Mouse (Mus musculus) brain, embryonic 14.5 days (tissue): Measurements from ENCODE around the gene Srpx.

Experiments used
- CTCF ChIP-seq: fragments of 200-500 bp; IDR thresholded peaks from 2 replicates; pipeline ENCODE4 v1.5.1; 2012; ENCODE audit warnings: inconsistent platforms, mild to moderate bottlenecking, moderate library complexity, borderline replicate concordance; ENCODE audit not compliant: insufficient read depth, insufficient read length; ENCODE audit errors: extremely low read depth
- POLR2A ChIP-seq: fragments of 200-500 bp; IDR thresholded peaks from 2 replicates; pipeline ENCODE4 v1.6.1; 2012; ENCODE audit warnings: mild to moderate bottlenecking, inconsistent platforms, borderline replicate concordance; ENCODE audit not compliant: poor library complexity, insufficient read depth, insufficient read length, severe bottlenecking; ENCODE audit errors: extremely low read depth

- no peak for TF ChIP-seq POLR2A
- no peak for TF ChIP-seq CTCF
Observed at GRCm38 (mm10) chrX:10073966-10074365, 43.5 kb downstream of the Srpx start.
